Mouse (Mus musculus): ENCODE measurements around the gene Hspa1l.

- TF ChIP-seq CTCF (IDR thresholded peaks at IDR 0.05; ENCODE audit: low read depth, low read length) (no peak), POLR2A (IDR thresholded peaks at IDR 0.05; ENCODE audit: borderline replicate concordance, low read depth, low read length) (no peak)
Measured at GRCm38 (mm10) chr17:34934031-34934430, 38.5 kb upstream of the Hspa1l start.

All from bone marrow macrophage, adult 2 months (primary cell).